Mouse (Mus musculus) lung, embryonic 14.5 days (tissue): ENCODE results near the gene Usp22. TPM values are rescaled to one million over a fixed set of nuclear protein-coding genes. Genes with fewer than 3 reads are reported as not detected.

ENCODE experiments used
- ATAC-seq: fragments of 200-750 bp; cut with Nextera tagmentation; 2 replicates; pipeline ENCODE4 v1.8.0; 2017; ENCODE audit warnings: mild to moderate bottlenecking, moderate TSS enrichment, moderate library complexity; ENCODE audit not compliant: insufficient read depth
- DNase-seq: peaks from one replicate; pipeline ENCODE4 v3.0.0-alpha.2; 2015
- H3K27ac ChIP-seq: fragments of 300-500 bp; sonication (generic); 2 replicates; pipeline ENCODE4 v1.5.1; 2014; ENCODE audit warnings: low read depth, mild to moderate bottlenecking, moderate library complexity
- H3K27me3 ChIP-seq: fragments of 300-500 bp; sonication (generic); 2 replicates; pipeline ENCODE4 v1.6.1; 2014; ENCODE audit warnings: low read length, control low read depth; ENCODE audit not compliant: insufficient read depth
- H3K36me3 ChIP-seq: fragments of 300-500 bp; sonication (generic); 2 replicates; pipeline ENCODE4 v1.6.1; 2014; ENCODE audit warnings: control low read depth; ENCODE audit not compliant: insufficient read depth
- H3K4me1 ChIP-seq: fragments of 300-500 bp; sonication (generic); 2 replicates; pipeline ENCODE4 v1.6.1; 2014; ENCODE audit warnings: antibody characterized with exemption, control low read depth; ENCODE audit not compliant: insufficient read depth
- H3K4me2 ChIP-seq: fragments of 300-500 bp; sonication (generic); 2 replicates; pipeline ENCODE4 v1.6.1; 2014; ENCODE audit warnings: mild to moderate bottlenecking
- H3K4me3 ChIP-seq: fragments of 300-500 bp; sonication (generic); 2 replicates; pipeline ENCODE4 v1.5.1; 2014; ENCODE audit warnings: low read depth, low read length
- H3K9ac ChIP-seq: fragments of 300-500 bp; sonication (generic); 2 replicates; pipeline ENCODE4 v1.6.1; 2014
- H3K9me3 ChIP-seq: fragments of 300-500 bp; sonication (generic); 2 replicates; pipeline ENCODE4 v1.6.1; 2016; ENCODE audit warnings: low read depth, low read length, control low read depth
- CTCF ChIP-seq: IDR thresholded peaks from 2 replicates; pipeline ENCODE4 v1.5.1; 2016; ENCODE audit warnings: antibody characterized with exemption, low read depth
- WGBS: fragments of 180-500 bp; shearing (Covaris S2); extraction: QIAGEN DNeasy Blood & Tissue Kit; methylation state at CpG from one replicate; pipeline ENCODE4 v1.1.7; 2014; 5-methylcytosine and 5-hydroxymethylcytosine counted together
- polyA plus RNA-seq: library from polyadenylated mRNA; unstranded; fragments of >200 nt; fragmentation: Nextera tagmentation; extraction: Ambion mirVana; gene quantifications from 2 replicates; pipeline ENCODE4 v1.2.1, GENCODE M21; 2014

Usp22 gene
- polyA plus RNA-seq, 1 experiment from 2014 or later, result 167 TPM

GRCm38 (mm10) chr11:61102397-61103339 lies 72.2 kb downstream of the Usp22 start:
- WGBS, result 66% methylated on average over 12 of the region's 13 CpGs
- no peak for ATAC-seq
- no peak for TF ChIP-seq CTCF
- H3K36me3 ChIP-seq, result no peaks in the 10 kb centered on the region
- no peaks in the 10 kb centered on the region for H3K27me3 ChIP-seq
- H3K4me1 ChIP-seq, result no peaks in the 10 kb centered on the region
- H3K9me3 ChIP-seq, result no peaks in the 10 kb centered on the region
- no peak overlapping the region for H3K9ac ChIP-seq
- no peak for DNase-seq
- no peak overlapping the region for H3K4me3 ChIP-seq
- no peak overlapping the region for H3K4me2 ChIP-seq
- H3K27ac ChIP-seq, result no peak overlapping the region

Other genes starting within 250 kb of the Usp22 start
- gene Map2k3, start 243.0 kb downstream of the Usp22 start, polyA plus RNA-seq, result 100.0 and 102 TPM in 2 replicates
- 0.26 and 0.30 TPM in 2 replicates for gene Kcnj12, start 152.5 kb downstream of the Usp22 start, polyA plus RNA-seq
- gene Tnfrsf13b, start 48.3 kb downstream of the Usp22 start, polyA plus RNA-seq, result 2.3 and 2.4 TPM in 2 replicates
- 0.11 TPM in 1 of 2 replicates, not detected in the other for gene Aldh3a1, start 32.5 kb upstream of the Usp22 start, polyA plus RNA-seq
- 37.6 and 39.4 TPM in 2 replicates for gene Aldh3a2, start 92.4 kb upstream of the Usp22 start, polyA plus RNA-seq
- gene Slc47a2, start 167.8 kb upstream of the Usp22 start, polyA plus RNA-seq, result not detected in 2 replicates
- gene Slc47a1, start 203.3 kb upstream of the Usp22 start, polyA plus RNA-seq, result 0.76 and 1.5 TPM in 2 replicates